Mouse (Mus musculus) liver, embryonic 14.5 days (tissue): ENCODE measurements around the gene Mobp.

Experiments
- CTCF ChIP-seq: IDR thresholded peaks from 2 replicates; pipeline ENCODE4 v1.5.1; 2016; ENCODE audit warnings: antibody characterized with exemption, low read depth, control low read depth
- EP300 ChIP-seq: IDR thresholded peaks from 2 replicates; pipeline ENCODE4 v1.6.1; 2016; ENCODE audit warnings: antibody characterized with exemption, low read depth

GRCm38 (mm10) chr9:120126868-120127267 is 22.6 kb upstream of the Mobp start:
- TF ChIP-seq EP300 (no peak), CTCF (no peak)
